Mouse (Mus musculus): ENCODE data around the gene Lin52. TPM values are rescaled to one million over a fixed set of nuclear protein-coding genes. Genes with fewer than 3 reads are reported as not detected.

The Lin52 gene
- polyA plus RNA-seq, 1 experiment: 3.6 TPM

DNA sequence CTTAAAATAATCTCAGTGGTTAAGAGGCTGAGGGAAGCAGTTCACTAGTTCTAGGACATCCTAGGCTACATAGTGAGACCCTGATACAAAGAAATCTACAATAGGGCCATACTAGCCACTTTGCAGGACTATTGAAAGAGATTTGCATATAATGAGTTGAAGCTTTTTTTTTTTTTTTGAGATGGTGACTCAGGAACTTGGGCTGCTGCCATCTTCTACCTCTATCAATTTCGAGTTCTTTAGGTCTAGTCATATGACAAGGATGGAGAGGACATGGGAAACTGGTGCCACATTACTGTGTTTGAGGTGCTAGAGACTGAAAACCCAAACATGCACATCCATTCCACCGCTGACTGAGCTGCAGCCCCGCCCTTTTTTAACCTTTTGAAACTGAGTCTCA is 27.2 kb upstream of the Lin52 start:
- no peak for TF ChIP-seq TCF12 (IDR thresholded peaks at IDR 0.05; ENCODE audit: insufficient read depth, poor library complexity, severe bottlenecking)
- TF ChIP-seq MAX (IDR thresholded peaks at IDR 0.05; ENCODE audit: low read depth): no peak
- TF ChIP-seq USF1 (IDR thresholded peaks at IDR 0.05; ENCODE audit: low read depth): no peak
- TF ChIP-seq MYOG (IDR thresholded peaks at IDR 0.05; ENCODE audit: control insufficient read depth in 1 of 3, insufficient read depth in 1 of 3, insufficient read length in 2 of 3, low read depth in 2 of 3): no peak
- TF ChIP-seq SRF (IDR thresholded peaks at IDR 0.05; ENCODE audit: control insufficient read depth, insufficient read length, low read depth): no peak
- no peak for TF ChIP-seq REST (IDR thresholded peaks at IDR 0.05; ENCODE audit: insufficient read depth, insufficient read length)
- no peak for TF ChIP-seq E2F4 (IDR thresholded peaks at IDR 0.05; ENCODE audit: insufficient read depth)
- no peak for TF ChIP-seq MYOD1 (IDR thresholded peaks at IDR 0.05; ENCODE audit: control insufficient read depth in 1 of 3, insufficient read length in 2 of 3, low read depth in 2 of 3)
- no peak for TF ChIP-seq POLR2A (IDR thresholded peaks at IDR 0.05; ENCODE audit: insufficient read length, low read depth)
- no peak for TF ChIP-seq POLR2AphosphoS2 (IDR thresholded peaks at IDR 0.05; ENCODE audit: insufficient read length, low read depth)
- no peak for TF ChIP-seq TCF3 (IDR thresholded peaks at IDR 0.05; ENCODE audit: insufficient read length, low read depth)

DNA sequence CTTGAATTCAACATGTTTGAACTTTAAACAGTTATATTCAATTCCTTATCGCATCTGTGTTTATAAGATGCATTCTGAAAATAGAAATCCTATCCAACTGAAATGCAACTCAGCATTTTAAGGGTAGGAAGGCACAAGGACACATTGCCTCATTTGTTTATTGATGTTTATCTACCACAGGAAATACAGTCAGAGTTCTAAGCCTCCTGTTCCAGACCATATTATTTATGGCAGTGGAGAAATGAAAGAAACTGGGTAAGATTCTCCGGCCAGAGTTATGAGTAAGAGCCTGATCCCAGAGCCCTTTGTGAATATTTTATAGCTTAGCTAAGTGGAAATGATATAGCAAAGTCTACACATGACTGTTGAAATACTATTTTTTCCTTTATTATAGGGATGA is 21.4 kb upstream of the Lin52 start:
- H3K4me3 ChIP-seq: no peak overlapping the region
- no peaks in the 10 kb centered on the region for H3K79me2 ChIP-seq (ENCODE audit: control insufficient read depth, insufficient read depth)
- TF ChIP-seq REST (IDR thresholded peaks at IDR 0.05; ENCODE audit: insufficient read depth, insufficient read length) (no peak), TCF3 (IDR thresholded peaks at IDR 0.05; ENCODE audit: insufficient read length, low read depth) (no peak), MAX (IDR thresholded peaks at IDR 0.05; ENCODE audit: low read depth) (no peak), MYOD1 (IDR thresholded peaks at IDR 0.05; ENCODE audit: control insufficient read depth in 1 of 3, insufficient read length in 2 of 3, low read depth in 2 of 3) (no peak), TCF12 (IDR thresholded peaks at IDR 0.05; ENCODE audit: insufficient read depth, poor library complexity, severe bottlenecking) (no peak), POLR2A (IDR thresholded peaks at IDR 0.05; ENCODE audit: insufficient read length, low read depth) (no peak), SRF (IDR thresholded peaks at IDR 0.05; ENCODE audit: control insufficient read depth, insufficient read length, low read depth) (no peak), E2F4 (IDR thresholded peaks at IDR 0.05; ENCODE audit: insufficient read depth) (no peak), POLR2AphosphoS2 (IDR thresholded peaks at IDR 0.05; ENCODE audit: insufficient read length, low read depth) (no peak), MYOG (IDR thresholded peaks at IDR 0.05; ENCODE audit: control insufficient read depth in 1 of 3, insufficient read depth in 1 of 3, insufficient read length in 2 of 3, low read depth in 2 of 3) (no peak), CEBPB (IDR thresholded peaks at IDR 0.05; ENCODE audit: insufficient read depth, poor library complexity, severe bottlenecking) (no peak), USF1 (IDR thresholded peaks at IDR 0.05; ENCODE audit: low read depth) (no peak)
- H3K36me3 ChIP-seq (ENCODE audit: control insufficient read depth, insufficient read depth): no peaks in the 10 kb centered on the region
- H3K4me2 ChIP-seq (ENCODE audit: low read depth): no peak overlapping the region
- H3K27me3 ChIP-seq (ENCODE audit: control insufficient read depth, insufficient read depth, insufficient read length): no peaks in the 10 kb centered on the region
- H3ac ChIP-seq (ENCODE audit: control insufficient read depth, insufficient read length): no peak overlapping the region

More for the DNA sequence above, 27.2 kb upstream of the Lin52 start:
- H3K79me2 ChIP-seq (ENCODE audit: control insufficient read depth, insufficient read depth): no peaks in the 10 kb centered on the region
- no peaks in the 10 kb centered on the region for H3K36me3 ChIP-seq (ENCODE audit: control insufficient read depth, insufficient read depth)
- no peak overlapping the region for H3ac ChIP-seq (ENCODE audit: control insufficient read depth, insufficient read length)
- no peak overlapping the region for H3K4me3 ChIP-seq
- no peaks in the 10 kb centered on the region for H3K27me3 ChIP-seq (ENCODE audit: control insufficient read depth, insufficient read depth, insufficient read length)
- H3K4me2 ChIP-seq (ENCODE audit: low read depth): no peak overlapping the region

DNA sequence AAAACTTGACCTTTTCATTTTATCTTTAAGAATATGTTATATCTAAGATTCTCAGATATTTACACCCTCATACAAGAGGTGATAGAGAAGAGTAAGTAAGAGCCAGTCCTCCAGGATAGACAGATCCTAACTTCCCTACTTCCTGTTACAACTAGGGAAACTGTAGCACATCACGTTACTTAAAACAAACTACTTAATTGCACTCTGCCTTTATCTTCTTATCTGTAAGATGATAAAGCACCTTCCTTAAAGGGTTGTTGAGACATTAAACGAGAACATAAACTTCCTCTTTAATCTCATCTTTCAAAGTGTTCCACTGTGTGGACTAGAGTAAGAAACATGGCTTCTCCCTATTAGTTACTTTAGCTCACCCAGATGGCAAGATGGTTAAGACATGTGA is 12.5 kb upstream of the Lin52 start:
- Histone ChIP-seq H3K79me2 (ENCODE audit: control insufficient read depth, insufficient read depth) (no peaks in the 10 kb centered on the region), H3K4me2 (ENCODE audit: low read depth) (no peak overlapping the region), H3K4me3 (no peak overlapping the region), H3ac (ENCODE audit: control insufficient read depth, insufficient read length) (no peak overlapping the region), H3K36me3 (ENCODE audit: control insufficient read depth, insufficient read depth) (no peaks in the 10 kb centered on the region), H3K27me3 (ENCODE audit: control insufficient read depth, insufficient read depth, insufficient read length) (no peaks in the 10 kb centered on the region)
- TF ChIP-seq USF1 (IDR thresholded peaks at IDR 0.05; ENCODE audit: low read depth) (no peak), MYOD1 (IDR thresholded peaks at IDR 0.05; ENCODE audit: control insufficient read depth in 1 of 3, insufficient read length in 2 of 3, low read depth in 2 of 3) (no peak), TCF12 (IDR thresholded peaks at IDR 0.05; ENCODE audit: insufficient read depth, poor library complexity, severe bottlenecking) (no peak)

DNA sequence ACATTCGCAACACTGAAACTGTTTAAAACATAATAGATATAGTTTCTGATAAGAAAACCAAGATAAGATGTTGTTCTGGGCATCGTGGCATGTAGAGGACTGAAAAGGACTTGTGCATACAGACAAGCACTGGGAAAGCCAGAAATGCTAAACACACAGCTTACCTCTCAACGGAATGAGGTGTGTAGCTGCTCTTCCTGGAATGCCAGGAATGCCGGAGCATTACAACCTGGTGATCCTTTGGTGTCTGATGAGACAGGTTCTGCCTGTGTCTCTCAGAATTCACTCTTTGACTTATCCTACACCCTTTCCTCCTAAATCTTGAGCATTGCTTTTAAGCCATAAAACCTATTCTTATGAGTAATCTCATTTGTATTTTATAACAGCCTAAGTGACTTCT is 8.7 kb upstream of the Lin52 start:
- Histone ChIP-seq H3K79me2 (ENCODE audit: control insufficient read depth, insufficient read depth) (no peaks in the 10 kb centered on the region), H3K4me3 (no peak overlapping the region), H3K36me3 (ENCODE audit: control insufficient read depth, insufficient read depth) (no peaks in the 10 kb centered on the region), H3K4me2 (ENCODE audit: low read depth) (no peak overlapping the region), H3ac (ENCODE audit: control insufficient read depth, insufficient read length) (no peak overlapping the region), H3K27me3 (ENCODE audit: control insufficient read depth, insufficient read depth, insufficient read length) (peaks cover 15% of the 10 kb centered on the region)
- TF ChIP-seq TCF12 (IDR thresholded peaks at IDR 0.05; ENCODE audit: insufficient read depth, poor library complexity, severe bottlenecking) (no peak), MAX (IDR thresholded peaks at IDR 0.05; ENCODE audit: low read depth) (no peak), MYOG (IDR thresholded peaks at IDR 0.05; ENCODE audit: control insufficient read depth in 1 of 3, insufficient read depth in 1 of 3, insufficient read length in 2 of 3, low read depth in 2 of 3) (no peak), MYOD1 (IDR thresholded peaks at IDR 0.05; ENCODE audit: control insufficient read depth in 1 of 3, insufficient read length in 2 of 3, low read depth in 2 of 3) (no peak), E2F4 (IDR thresholded peaks at IDR 0.05; ENCODE audit: insufficient read depth) (no peak), SRF (IDR thresholded peaks at IDR 0.05; ENCODE audit: control insufficient read depth, insufficient read length, low read depth) (no peak), POLR2A (IDR thresholded peaks at IDR 0.05; ENCODE audit: insufficient read length, low read depth) (no peak), USF1 (IDR thresholded peaks at IDR 0.05; ENCODE audit: low read depth) (no peak), CEBPB (IDR thresholded peaks at IDR 0.05; ENCODE audit: insufficient read depth, poor library complexity, severe bottlenecking) (no peak)

DNA sequence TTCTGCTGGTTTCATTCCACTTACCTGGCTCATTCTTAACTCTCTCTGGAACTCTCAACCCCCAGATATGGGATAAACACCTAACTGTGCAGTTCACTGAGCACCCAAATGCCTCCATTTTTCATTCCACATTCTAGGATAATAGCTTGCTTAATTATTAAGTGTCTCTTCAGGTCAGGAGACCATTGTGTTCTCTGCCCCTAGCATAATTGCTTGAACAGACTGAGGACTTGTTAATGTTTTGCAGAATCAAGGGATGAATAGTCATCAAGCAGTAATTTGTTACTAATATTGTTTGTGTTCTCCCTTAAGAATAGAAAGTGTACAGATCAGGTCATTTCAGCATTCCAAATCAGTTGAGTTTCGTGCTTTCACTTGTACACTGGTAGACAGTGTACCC is 3.8 kb upstream of the Lin52 start:
- H3K27me3 ChIP-seq (ENCODE audit: control insufficient read depth, insufficient read depth, insufficient read length): peaks cover 15% of the 10 kb centered on the region
- TF ChIP-seq USF1 (IDR thresholded peaks at IDR 0.05; ENCODE audit: low read depth) (no peak), REST (IDR thresholded peaks at IDR 0.05; ENCODE audit: insufficient read depth, insufficient read length) (no peak), POLR2A (IDR thresholded peaks at IDR 0.05; ENCODE audit: insufficient read length, low read depth) (no peak), E2F4 (IDR thresholded peaks at IDR 0.05; ENCODE audit: insufficient read depth) (no peak), TCF3 (IDR thresholded peaks at IDR 0.05; ENCODE audit: insufficient read length, low read depth) (no peak), MAX (IDR thresholded peaks at IDR 0.05; ENCODE audit: low read depth) (no peak), POLR2AphosphoS2 (IDR thresholded peaks at IDR 0.05; ENCODE audit: insufficient read length, low read depth) (no peak), MYOG (IDR thresholded peaks at IDR 0.05; ENCODE audit: control insufficient read depth in 1 of 3, insufficient read depth in 1 of 3, insufficient read length in 2 of 3, low read depth in 2 of 3) (no peak), MYOD1 (IDR thresholded peaks at IDR 0.05; ENCODE audit: control insufficient read depth in 1 of 3, insufficient read length in 2 of 3, low read depth in 2 of 3) (no peak), CEBPB (IDR thresholded peaks at IDR 0.05; ENCODE audit: insufficient read depth, poor library complexity, severe bottlenecking) (no peak), SRF (IDR thresholded peaks at IDR 0.05; ENCODE audit: control insufficient read depth, insufficient read length, low read depth) (no peak), TCF12 (IDR thresholded peaks at IDR 0.05; ENCODE audit: insufficient read depth, poor library complexity, severe bottlenecking) (no peak)
- no peak overlapping the region for H3K4me2 ChIP-seq (ENCODE audit: low read depth)
- no peak overlapping the region for H3ac ChIP-seq (ENCODE audit: control insufficient read depth, insufficient read length)
- peaks cover under 1% of the 10 kb centered on the region for H3K79me2 ChIP-seq (ENCODE audit: control insufficient read depth, insufficient read depth)
- H3K4me3 ChIP-seq: no peak overlapping the region
- H3K36me3 ChIP-seq (ENCODE audit: control insufficient read depth, insufficient read depth): no peaks in the 10 kb centered on the region

Data from myocyte (in vitro differentiated cells).